Mouse (Mus musculus): ENCODE measurements around the gene Grid2ip. TPM values are rescaled to one million over a fixed set of nuclear protein-coding genes. Genes with fewer than 3 reads are reported as not detected.

Grid2ip gene
- total and polyA plus RNA-seq, 3 experiments = not detected

- Histone ChIP-seq H3K36me3 (ENCODE audit: control insufficient read depth, insufficient read depth, low read length) (peaks cover 5% of the 10 kb centered on the region), H3K27ac (no peak overlapping the region), H3K4me1 (ENCODE audit: control insufficient read depth, insufficient read depth, low read length) (peaks cover 2% of the 10 kb centered on the region; the same call in 1 of the 2 replicates), H3K4me3 (no peak overlapping the region), H3K27me3 (ENCODE audit: control insufficient read depth, insufficient read depth, low read length) (no peaks in the 10 kb centered on the region), H3K79me2 (replicated peaks; ENCODE audit: control insufficient read depth, insufficient read depth, low read length) (peaks cover under 1% of the 10 kb centered on the region), H3K9ac (ENCODE audit: low read depth, low read length) (no peak overlapping the region)
- DNase-seq = no peak
- WGBS = 55% methylated on average over 2 of the region's 2 CpGs
- TF ChIP-seq CTCF (IDR thresholded peaks at IDR 0.05) = no peak
- TF ChIP-seq POLR2A (IDR thresholded peaks at IDR 0.05; ENCODE audit: insufficient read depth, low read depth, low read length) = no peak
- no peak for TF ChIP-seq EP300 (IDR thresholded peaks at IDR 0.05; ENCODE audit: insufficient read depth, low read depth, low read length)
- intact Hi-C loops (cut with DNase I) = loop anchor here (5.0 kb wide), 4 partner anchors 69 to 219 kb away; partner anchors contain the start of genes Rbak, Spdye4b and Zfp12
Measured at GRCm38 (mm10) chr5:143401556-143401955, 44.4 kb downstream of the Grid2ip start.

- H3K4me1 ChIP-seq (ENCODE audit: control insufficient read depth, insufficient read depth, low read length) = peaks cover 2% of the 10 kb centered on the region; the same call in 1 of the 2 replicates
- TF ChIP-seq CTCF (IDR thresholded peaks at IDR 0.05) = peak; percentile 20; the same call in 1 of the 2 replicates
- TF ChIP-seq POLR2A (IDR thresholded peaks at IDR 0.05; ENCODE audit: insufficient read depth, low read depth, low read length) = peak; percentile 84
- TF ChIP-seq EP300 (IDR thresholded peaks at IDR 0.05; ENCODE audit: insufficient read depth, low read depth, low read length) = 0 out of 2 replicates have a peak, but pooled peaks have one; percentile 26
- peak within 1 kb of the TSS; percentile 93 for H3K27ac ChIP-seq
- H3K36me3 ChIP-seq (ENCODE audit: control insufficient read depth, insufficient read depth, low read length) = peaks cover 5% of the 10 kb centered on the region
- peak within 1 kb of the TSS; percentile 84 for H3K9ac ChIP-seq (ENCODE audit: low read depth, low read length)
- peaks cover 2% of the 10 kb centered on the region for H3K79me2 ChIP-seq (replicated peaks; ENCODE audit: control insufficient read depth, insufficient read depth, low read length)
- intact Hi-C loops (cut with DNase I) = loop anchor here (5.0 kb wide), 4 partner anchors 71 to 221 kb away; partner anchors contain the start of genes Rbak, Spdye4b and Zfp12
- under 1% methylated on average over 72 of the region's 72 CpGs for WGBS
- DNase-seq = peak; percentile 95 to 96
- peak within 1 kb of the TSS; percentile 74 for H3K4me3 ChIP-seq
- H3K27me3 ChIP-seq (ENCODE audit: control insufficient read depth, insufficient read depth, low read length) = no peaks in the 10 kb centered on the region
Measured at GRCm38 (mm10) chr5:143403221-143404147, 46.3 kb downstream of the Grid2ip start, which contains the start of gene Kdelr2. Kdelr2 (plus strand) TSS chr5:143403838.

DNA sequence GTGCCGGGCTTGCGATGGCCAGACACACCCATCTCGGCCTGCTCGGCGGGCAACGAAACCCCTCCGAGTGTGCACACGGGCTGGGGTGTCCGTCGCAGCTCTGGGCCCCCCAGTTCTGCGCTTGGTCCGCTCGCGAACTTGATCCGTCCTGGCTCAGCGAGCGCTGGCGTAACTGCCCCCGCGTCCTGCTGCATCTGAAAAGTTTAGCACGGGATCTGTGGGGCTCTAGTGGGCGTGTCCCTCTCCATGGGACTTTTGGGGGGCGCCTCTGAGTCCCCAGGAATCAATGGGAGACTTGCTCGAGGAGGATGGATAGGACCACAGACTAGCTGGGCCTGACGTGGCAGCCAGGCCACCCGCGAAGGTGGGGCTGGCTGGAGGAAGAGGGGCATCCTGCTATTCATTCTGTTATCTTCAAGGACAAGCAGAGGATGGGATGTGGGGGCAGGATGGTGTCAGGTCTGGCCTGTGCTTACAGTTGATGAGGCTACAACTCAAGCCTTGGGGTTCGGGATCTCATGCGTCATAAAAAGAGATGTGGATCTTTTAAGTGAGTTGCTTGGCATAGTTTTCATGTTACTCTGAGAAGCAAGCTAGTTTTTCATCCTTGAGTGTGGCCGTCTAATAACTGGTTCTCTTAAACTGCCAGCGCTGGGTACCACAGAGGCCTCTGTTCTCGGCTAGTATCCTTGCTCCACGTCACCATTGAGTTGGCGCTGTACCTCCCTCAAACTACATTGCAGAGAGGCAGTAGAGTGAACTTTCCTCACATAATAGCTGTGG is 47.2 kb downstream of the Grid2ip start:
- Histone ChIP-seq H3K9ac (ENCODE audit: low read depth, low read length) (peak overlapping the region; percentile 84), H3K27me3 (ENCODE audit: control insufficient read depth, insufficient read depth, low read length) (no peaks in the 10 kb centered on the region), H3K36me3 (ENCODE audit: control insufficient read depth, insufficient read depth, low read length) (peaks cover 6% of the 10 kb centered on the region), H3K4me1 (ENCODE audit: control insufficient read depth, insufficient read depth, low read length) (peaks cover 3% of the 10 kb centered on the region; the same call in 1 of the 2 replicates), H3K27ac (peak overlapping the region; percentile 93), H3K4me3 (peak overlapping the region; percentile 74), H3K79me2 (replicated peaks; ENCODE audit: control insufficient read depth, insufficient read depth, low read length) (peaks cover 2% of the 10 kb centered on the region)
- no peak for TF ChIP-seq EP300 (IDR thresholded peaks at IDR 0.05; ENCODE audit: insufficient read depth, low read depth, low read length)
- no peak for TF ChIP-seq POLR2A (IDR thresholded peaks at IDR 0.05; ENCODE audit: insufficient read depth, low read depth, low read length)
- no peak for TF ChIP-seq CTCF (IDR thresholded peaks at IDR 0.05)
- intact Hi-C loops (cut with DNase I) = loop anchor here (5.0 kb wide), 4 partner anchors 72 to 222 kb away; partner anchors contain the start of genes Rbak, Spdye4b and Zfp12
- 2% methylated on average over 34 of the region's 34 CpGs for WGBS
- no peak for DNase-seq

GRCm38 (mm10) chr5:143405200-143405599 is 48.1 kb downstream of the Grid2ip start:
- intact Hi-C loops (cut with DNase I) = no loop called here
- Histone ChIP-seq H3K9ac (ENCODE audit: low read depth, low read length) (no peak overlapping the region), H3K27me3 (ENCODE audit: control insufficient read depth, insufficient read depth, low read length) (no peaks in the 10 kb centered on the region), H3K4me1 (ENCODE audit: control insufficient read depth, insufficient read depth, low read length) (peaks cover 3% of the 10 kb centered on the region; the same call in 1 of the 2 replicates), H3K4me3 (peak overlapping the region; percentile 74; the same call in 1 of the 2 replicates), H3K27ac (no peak overlapping the region), H3K79me2 (replicated peaks; ENCODE audit: control insufficient read depth, insufficient read depth, low read length) (peaks cover 4% of the 10 kb centered on the region), H3K36me3 (ENCODE audit: control insufficient read depth, insufficient read depth, low read length) (peaks cover 7% of the 10 kb centered on the region)
- 66% methylated on average over 9 of the region's 9 CpGs for WGBS
- DNase-seq = no peak
- no peak for TF ChIP-seq EP300 (IDR thresholded peaks at IDR 0.05; ENCODE audit: insufficient read depth, low read depth, low read length)
- TF ChIP-seq CTCF (IDR thresholded peaks at IDR 0.05) = no peak
- TF ChIP-seq POLR2A (IDR thresholded peaks at IDR 0.05; ENCODE audit: insufficient read depth, low read depth, low read length) = no peak

- no peaks in the 10 kb centered on the region for H3K27me3 ChIP-seq (ENCODE audit: control insufficient read depth, insufficient read depth, low read length)
- H3K4me1 ChIP-seq (ENCODE audit: control insufficient read depth, insufficient read depth, low read length) = peaks cover 3% of the 10 kb centered on the region; the same call in 1 of the 2 replicates
- no peak overlapping the region for H3K27ac ChIP-seq
- H3K9ac ChIP-seq (ENCODE audit: low read depth, low read length) = no peak overlapping the region
- intact Hi-C loops (cut with DNase I) = no loop called here
- H3K4me3 ChIP-seq = no peak overlapping the region
- no peak for DNase-seq
- H3K79me2 ChIP-seq (replicated peaks; ENCODE audit: control insufficient read depth, insufficient read depth, low read length) = peaks cover 4% of the 10 kb centered on the region
- TF ChIP-seq POLR2A (IDR thresholded peaks at IDR 0.05; ENCODE audit: insufficient read depth, low read depth, low read length) (no peak), EP300 (IDR thresholded peaks at IDR 0.05; ENCODE audit: insufficient read depth, low read depth, low read length) (no peak), CTCF (IDR thresholded peaks at IDR 0.05) (no peak)
- WGBS = 82% methylated on average over 9 of the region's 9 CpGs
- H3K36me3 ChIP-seq (ENCODE audit: control insufficient read depth, insufficient read depth, low read length) = peaks cover 7% of the 10 kb centered on the region
Measured at GRCm38 (mm10) chr5:143406548-143406947, 49.4 kb downstream of the Grid2ip start.
